Mouse (Mus musculus) kidney, postnatal 0 days (tissue): Measurements from ENCODE around the gene Acot7. TPM values are rescaled to one million over a fixed set of nuclear protein-coding genes. Genes with fewer than 3 reads are reported as not detected.
A peak's percentile ranks its signal among the peaks of the same experiment; 100 is the strongest.

Source experiments
- ATAC-seq: fragments of 200-750 bp; cut with Nextera tagmentation; replicated peaks from 2 replicates; pipeline ENCODE4 v1.8.0; 2017; ENCODE audit warnings: low read depth, moderate number of reproducible peaks, moderate TSS enrichment, moderate library complexity; ENCODE audit not compliant: low FRiP score
- DNase-seq: peaks from one replicate; pipeline ENCODE4 v3.0.0-alpha.2; 2016; ENCODE audit warnings: low spot score
- H3K27ac ChIP-seq: fragments of 300-500 bp; sonication (generic); 2 replicates; pipeline ENCODE4 v1.5.1; 2014; ENCODE audit warnings: mild to moderate bottlenecking
- H3K27me3 ChIP-seq: fragments of 300-500 bp; sonication (generic); 2 replicates; pipeline ENCODE4 v1.6.1; 2014; ENCODE audit warnings: low read length, mixed read lengths; ENCODE audit not compliant: insufficient read depth
- H3K36me3 ChIP-seq: fragments of 300-500 bp; sonication (generic); 2 replicates; pipeline ENCODE4 v1.6.1; 2014; ENCODE audit warnings: low read length, mixed read lengths; ENCODE audit not compliant: insufficient read depth
- H3K4me1 ChIP-seq: fragments of 300-500 bp; sonication (generic); replicated peaks from 2 replicates; pipeline ENCODE4 v1.6.1; 2014; ENCODE audit warnings: antibody characterized with exemption, low read length, mixed read lengths; ENCODE audit not compliant: insufficient read depth
- H3K4me2 ChIP-seq: fragments of 300-500 bp; sonication (generic); 2 replicates; pipeline ENCODE4 v1.6.1; 2014; ENCODE audit warnings: mild to moderate bottlenecking, low read length, moderate library complexity, mixed read lengths
- H3K4me3 ChIP-seq: fragments of 300-500 bp; sonication (generic); replicated peaks from 2 replicates; pipeline ENCODE4 v1.5.1; 2014; ENCODE audit warnings: low read depth, low read length
- H3K9ac ChIP-seq: fragments of 300-500 bp; sonication (generic); 2 replicates; pipeline ENCODE4 v1.6.1; 2014; ENCODE audit warnings: low read depth, low read length
- H3K9me3 ChIP-seq: fragments of 300-500 bp; sonication (generic); replicated peaks from 2 replicates; pipeline ENCODE4 v1.6.1; 2016; ENCODE audit warnings: low read length, inconsistent platforms, mixed read lengths
- CTCF ChIP-seq: IDR thresholded peaks from 2 replicates; pipeline ENCODE4 v1.5.1; 2016; ENCODE audit warnings: antibody characterized with exemption, low read depth, mild to moderate bottlenecking, moderate library complexity
- WGBS: fragments of 180-500 bp; shearing (Covaris S2); extraction: QIAGEN DNeasy Blood & Tissue Kit; methylation state at CpG from one replicate; pipeline ENCODE4 v1.1.7; 2014; 5-methylcytosine and 5-hydroxymethylcytosine counted together
- polyA plus RNA-seq: library from polyadenylated mRNA; unstranded; fragments of >200 nt; fragmentation: Nextera tagmentation; extraction: Ambion mirVana; gene quantifications from 2 replicates; pipeline ENCODE4 v1.2.1, GENCODE M21; 2015

The Acot7 gene
- polyA plus RNA-seq, 1 experiment from 2014 or later = 56.4 TPM

- Histone ChIP-seq H3K4me1 (peaks cover 12% of the 10 kb centered on the region), H3K4me2 (peak overlapping the region; percentile 28; the same call in 1 of the 2 replicates), H3K27ac (peak overlapping the region; percentile 50; the same call in 1 of the 2 replicates), H3K9ac (peak overlapping the region; percentile 37; the same call in 1 of the 2 replicates), H3K9me3 (no peaks in the 10 kb centered on the region), H3K36me3 (no peaks in the 10 kb centered on the region), H3K27me3 (no peaks in the 10 kb centered on the region), H3K4me3 (no peak overlapping the region)
- no peak for TF ChIP-seq CTCF
- 40% methylated on average over 4 of the region's 4 CpGs for WGBS
- ATAC-seq (0 out of 2 replicates have a peak, but pooled peaks have one; percentile 4), DNase-seq (no peak)
Observed at GRCm38 (mm10) chr4:152264177-152264530, 86.2 kb downstream of the Acot7 start.

DNA sequence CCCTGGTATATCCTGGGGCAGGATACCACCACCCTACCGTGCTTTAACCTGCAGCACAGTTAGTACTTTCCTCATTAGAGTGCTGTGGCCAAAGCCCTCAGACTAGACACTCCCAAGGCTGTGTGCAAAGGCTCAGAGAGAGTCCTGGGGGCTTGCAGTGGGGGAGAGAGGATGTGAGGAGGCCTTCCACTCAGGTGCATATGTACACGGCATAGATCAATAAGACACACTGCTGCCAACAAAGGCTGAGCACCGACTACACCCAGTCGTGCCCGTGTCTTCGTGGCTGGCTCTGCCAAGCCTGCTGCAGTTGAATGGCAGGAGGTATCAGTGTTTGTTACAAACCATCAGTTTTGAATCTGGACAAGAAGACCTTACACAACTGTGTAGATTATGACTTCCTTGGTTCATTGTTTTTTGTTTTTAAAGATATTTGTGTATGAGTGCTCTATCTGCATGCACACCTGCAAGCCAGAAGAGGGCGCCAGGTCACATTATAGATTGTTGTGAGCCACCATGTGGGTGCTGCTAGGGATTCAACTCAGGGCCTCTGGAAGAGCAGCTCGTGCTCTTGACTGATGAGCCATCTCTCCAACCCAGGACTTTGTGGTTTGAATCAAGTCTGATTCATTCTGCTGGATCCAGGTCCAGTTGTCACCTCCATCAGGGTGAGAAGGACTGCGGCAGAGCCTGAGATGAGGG lies 87.1 kb downstream of the Acot7 start:
- no peaks in the 10 kb centered on the region for H3K9me3 ChIP-seq
- no peak for DNase-seq
- H3K4me1 ChIP-seq = peaks cover 12% of the 10 kb centered on the region
- H3K27me3 ChIP-seq = no peaks in the 10 kb centered on the region
- H3K4me3 ChIP-seq = no peak overlapping the region
- no peaks in the 10 kb centered on the region for H3K36me3 ChIP-seq
- TF ChIP-seq CTCF = peak; percentile 54
- no peak overlapping the region for H3K4me2 ChIP-seq
- no peak for ATAC-seq
- H3K27ac ChIP-seq = no peak overlapping the region
- no peak overlapping the region for H3K9ac ChIP-seq
- 92% methylated on average over 9 of the region's 9 CpGs for WGBS

DNA sequence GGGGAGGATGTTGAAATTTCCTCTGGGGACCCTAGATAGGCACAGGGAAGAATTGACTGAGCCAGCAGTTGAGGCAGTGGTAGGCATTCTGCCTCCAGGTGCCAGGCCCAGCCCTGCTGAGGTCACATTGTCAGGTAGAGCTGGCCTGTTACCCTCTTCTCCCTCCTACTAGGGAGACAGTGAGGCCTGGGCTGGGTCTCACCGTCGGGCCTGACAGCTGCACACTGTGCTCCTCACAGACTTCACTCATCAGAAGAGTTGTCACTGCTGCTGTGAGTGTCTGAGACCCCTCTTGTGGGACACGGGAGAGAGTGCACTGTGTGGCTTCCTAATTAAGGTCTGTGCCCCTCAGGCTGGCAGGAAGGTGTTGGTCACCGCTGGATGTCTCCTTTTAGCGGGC lies 87.9 kb downstream of the Acot7 start:
- H3K9me3 ChIP-seq = no peaks in the 10 kb centered on the region
- H3K36me3 ChIP-seq = no peaks in the 10 kb centered on the region
- H3K4me1 ChIP-seq = peaks cover 12% of the 10 kb centered on the region
- no peak overlapping the region for H3K4me2 ChIP-seq
- no peaks in the 10 kb centered on the region for H3K27me3 ChIP-seq
- no peak overlapping the region for H3K9ac ChIP-seq
- H3K4me3 ChIP-seq = no peak overlapping the region
- ATAC-seq = no peak
- no peak for DNase-seq
- TF ChIP-seq CTCF = no peak
- H3K27ac ChIP-seq = no peak overlapping the region
- WGBS = 66% methylated on average over 5 of the region's 5 CpGs

DNA sequence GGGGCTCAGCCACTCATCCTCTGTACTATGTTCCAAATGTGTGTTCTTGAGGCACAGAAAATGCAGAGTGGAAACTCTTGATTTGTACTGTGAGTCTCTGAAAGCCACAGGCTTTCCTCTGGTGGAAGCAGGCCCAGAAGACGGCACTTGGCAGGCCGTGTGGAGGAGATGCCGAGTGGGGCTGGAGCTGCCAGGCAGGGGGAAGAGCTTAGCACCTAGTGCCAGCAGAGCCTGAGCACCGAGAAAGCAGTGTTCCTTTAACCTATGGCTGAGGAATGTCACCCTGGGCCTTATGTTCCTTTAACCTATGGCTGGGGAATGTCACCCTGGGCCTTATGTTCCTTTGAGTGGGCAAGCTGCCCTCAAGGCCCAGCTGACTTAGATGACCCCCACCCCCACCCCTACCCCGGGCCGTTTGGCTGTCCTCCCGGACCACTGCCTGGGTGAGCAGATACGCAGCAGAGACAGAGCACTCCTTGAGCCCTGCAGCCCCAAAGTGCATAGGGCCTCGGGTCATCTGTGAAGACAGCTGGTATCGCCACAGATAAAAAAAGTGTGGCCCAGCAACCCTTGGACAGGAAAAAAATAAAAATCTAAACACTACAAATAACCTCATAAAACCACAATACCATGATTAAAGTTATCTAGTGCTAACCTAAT lies 88.4 kb downstream of the Acot7 start:
- DNase-seq = no peak
- TF ChIP-seq CTCF = no peak
- Histone ChIP-seq H3K9ac (no peak overlapping the region), H3K27ac (no peak overlapping the region), H3K4me2 (no peak overlapping the region), H3K9me3 (no peaks in the 10 kb centered on the region), H3K4me3 (no peak overlapping the region), H3K36me3 (no peaks in the 10 kb centered on the region), H3K4me1 (peaks cover 12% of the 10 kb centered on the region), H3K27me3 (no peaks in the 10 kb centered on the region)
- no peak for ATAC-seq
- WGBS = 44% methylated on average over 10 of the region's 10 CpGs

- ATAC-seq (no peak), DNase-seq (no peak)
- Histone ChIP-seq H3K9me3 (no peaks in the 10 kb centered on the region), H3K36me3 (no peaks in the 10 kb centered on the region), H3K4me3 (no peak overlapping the region), H3K27me3 (no peaks in the 10 kb centered on the region), H3K4me1 (peaks cover 16% of the 10 kb centered on the region), H3K27ac (no peak overlapping the region), H3K4me2 (no peak overlapping the region), H3K9ac (no peak overlapping the region)
- TF ChIP-seq CTCF = no peak
- WGBS = 65% methylated on average over 13 of the region's 13 CpGs
Observed at GRCm38 (mm10) chr4:152267748-152268369, 89.9 kb downstream of the Acot7 start.

GRCm38 (mm10) chr4:152269967-152270366 lies 92.0 kb downstream of the Acot7 start:
- no peak for TF ChIP-seq CTCF
- peaks cover 14% of the 10 kb centered on the region; the same call in 1 of the 2 replicates for H3K4me1 ChIP-seq

More at GRCm38 (mm10) chr4:152269967-152270366, 92.0 kb downstream of the Acot7 start:
- Histone ChIP-seq H3K4me2 (no peak overlapping the region), H3K4me3 (no peak overlapping the region), H3K27me3 (no peaks in the 10 kb centered on the region), H3K36me3 (no peaks in the 10 kb centered on the region), H3K9me3 (no peaks in the 10 kb centered on the region), H3K9ac (no peak overlapping the region), H3K27ac (no peak overlapping the region)
- DNase-seq (no peak), ATAC-seq (no peak)
- WGBS = 89% methylated on average over 13 of the region's 13 CpGs
